Mouse (Mus musculus): ENCODE data around the gene Tmem255b. TPM values are rescaled to one million over a fixed set of nuclear protein-coding genes. Genes with fewer than 3 reads are reported as not detected.

Gene Tmem255b
- polyA plus RNA-seq (2012): not detected in 2 replicates

DNA sequence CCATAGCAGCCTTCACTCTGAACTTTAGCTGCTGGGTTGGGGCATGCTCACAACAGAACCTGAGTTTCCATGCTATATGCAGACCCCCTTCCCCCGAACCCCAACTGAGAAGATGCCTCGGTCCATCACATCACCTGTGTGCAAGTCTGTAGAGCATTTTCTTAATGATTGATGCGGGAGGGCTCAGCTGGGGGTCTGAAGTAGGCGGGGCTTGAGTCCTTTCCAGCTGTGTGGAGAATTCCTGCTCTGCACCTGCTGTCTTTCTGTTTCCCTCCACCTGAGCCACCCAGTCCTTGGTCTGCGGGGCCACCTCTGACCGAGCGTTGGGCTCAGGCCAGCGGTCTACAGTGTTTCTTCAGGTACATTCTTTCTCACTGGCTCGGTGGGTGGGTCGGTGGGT lies at the start of gene Tmem255b:
TSS of gene Tmem255b (plus strand) at position 301 of the 400 bp plus-strand sequence.

DNA sequence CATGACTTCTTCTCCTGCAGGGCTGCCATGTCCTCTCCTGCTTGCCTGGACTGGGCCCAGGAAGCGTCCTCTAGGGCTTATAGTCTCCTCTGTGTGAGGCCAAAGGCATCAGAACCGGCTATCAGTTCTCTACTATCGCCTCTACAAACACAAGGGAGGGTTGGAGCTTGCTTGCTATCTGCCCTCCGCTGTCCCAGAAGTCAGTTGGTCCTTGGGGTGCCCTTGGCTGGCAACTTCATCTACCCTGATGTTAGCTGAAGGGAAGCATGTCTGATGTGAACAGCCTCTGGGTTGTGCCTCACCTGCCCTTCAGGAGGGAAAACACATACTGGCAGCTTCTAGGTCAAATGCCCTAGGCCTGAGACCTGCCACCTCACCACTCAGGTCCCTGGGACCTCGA lies 38.3 kb upstream of the Tmem255b start, which contains the start of gene Atp4b:
TSS of gene Atp4b (minus strand) at position 101 of the 400 bp plus-strand sequence.

DNA sequence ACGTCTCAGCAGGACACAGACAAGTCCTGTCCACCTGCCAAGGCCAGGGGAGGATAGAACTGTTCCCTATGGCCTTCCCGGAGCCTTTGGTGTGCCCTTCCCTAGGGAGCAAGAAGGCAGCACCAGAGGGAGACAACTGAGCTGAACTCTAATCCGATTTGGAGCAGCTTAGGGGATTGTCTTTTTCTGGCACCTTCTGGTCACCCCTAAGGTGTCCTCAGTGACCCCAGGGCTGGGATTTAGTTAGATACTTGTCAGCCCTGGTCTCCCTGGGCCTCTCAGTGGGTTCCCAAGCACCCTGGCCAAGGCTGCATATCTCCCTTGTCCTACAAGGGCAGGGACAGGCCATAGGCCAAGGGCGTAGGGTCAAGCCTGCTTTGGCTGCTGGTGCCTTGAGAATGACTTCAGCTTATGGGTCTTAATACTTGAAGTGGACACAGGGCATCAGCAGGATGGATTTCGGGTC lies 30.3 kb upstream of the Tmem255b start, which contains the start of gene Grk1:
TSS of gene Grk1 (plus strand) at position 416 of the 466 bp plus-strand sequence.

DNA sequence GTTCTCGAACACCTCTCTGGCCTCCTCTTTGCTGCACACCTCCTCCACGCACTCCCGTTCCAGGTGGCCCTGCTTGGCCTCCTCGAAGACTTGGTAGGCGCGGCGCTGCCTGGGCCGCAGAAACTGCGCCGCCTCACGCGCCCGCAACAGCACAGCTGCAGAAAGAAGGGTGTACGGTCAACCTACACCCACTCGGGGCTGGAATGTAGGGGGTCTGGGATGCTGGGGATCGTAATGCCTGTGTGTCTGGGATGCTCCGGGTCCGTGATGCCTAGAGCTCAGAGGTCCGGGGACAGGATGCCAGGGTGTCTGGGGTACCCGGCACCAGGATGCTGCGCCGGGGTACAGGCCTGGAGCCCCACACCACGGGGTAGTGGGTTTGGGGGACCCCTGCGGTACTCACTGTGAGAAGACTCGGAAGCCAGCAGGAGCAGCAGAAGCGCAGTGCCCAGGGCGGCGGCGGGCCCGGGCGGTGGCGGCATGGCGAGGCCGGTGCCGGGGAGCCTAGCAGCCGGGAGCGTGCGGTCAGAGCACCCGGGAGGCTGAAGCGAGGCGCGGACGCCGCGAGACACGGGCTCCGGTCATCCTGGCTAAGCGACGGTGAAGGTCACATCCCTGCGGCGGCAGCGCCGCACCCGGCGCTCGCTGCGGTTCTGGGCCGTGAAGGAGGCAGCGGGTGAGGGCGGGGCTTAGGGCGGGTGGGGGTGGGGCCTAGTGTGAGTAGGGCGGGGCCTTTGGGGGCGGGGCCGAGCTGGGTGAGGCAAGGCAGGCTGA lies 59.1 kb downstream of the Tmem255b start, which contains the start of gene Gas6:
TSS of gene Gas6 (minus strand) at position 633 of the 774 bp plus-strand sequence.

Other genes with a start within 250 kb of the Tmem255b start
- gene Grtp1, start 234.6 kb upstream of the Tmem255b start, polyA plus RNA-seq (2012): 1.3 and 3.1 TPM in 2 replicates
- not detected in 2 replicates for gene Adprhl1, start 181.0 kb upstream of the Tmem255b start, polyA plus RNA-seq (2012)
- 3.3 TPM in 2 replicates for gene Dcun1d2, start 147.1 kb upstream of the Tmem255b start, polyA plus RNA-seq (2012)
- gene Tmco3, start 147.0 kb upstream of the Tmem255b start, polyA plus RNA-seq (2012): 16.1 and 18.9 TPM in 2 replicates
- gene Tfdp1, start 96.4 kb upstream of the Tmem255b start, polyA plus RNA-seq (2012): 54.1 and 56.0 TPM in 2 replicates
- 0.07 and 0.13 TPM in 2 replicates for gene Atp4b, start 38.4 kb upstream of the Tmem255b start, polyA plus RNA-seq (2012)
- not detected in 2 replicates for gene Grk1, start 30.1 kb upstream of the Tmem255b start, polyA plus RNA-seq (2012)
- 0.14 and 0.58 TPM in 2 replicates for gene Gas6, start 59.3 kb downstream of the Tmem255b start, polyA plus RNA-seq (2012)
- 0.85 TPM in 1 of 2 replicates, not detected in the other for gene 1700029H14Rik, start 127.3 kb downstream of the Tmem255b start, polyA plus RNA-seq (2012)
- 33.2 and 37.3 TPM in 2 replicates for gene Rasa3, start 242.4 kb downstream of the Tmem255b start, polyA plus RNA-seq (2012)

Data from megakaryocyte-erythroid progenitor cell, adult 5 weeks (primary cell).